8 mouse cellular contexts compared by ENCODE assay signal in genomic region chr4:32864131-32864866, GRCm38 (mm10).
DNase-seq lines count a peak whose midpoint lies in the region; ATAC-seq and TF ChIP-seq lines count a peak whose summit lies in the region.

No protein-coding gene starts in this region.

- no peak for TF ChIP-seq CTCF in cerebellum, adult 2 months (IDR thresholded peaks at IDR 0.05; ENCODE audit: borderline replicate concordance, insufficient read depth, low read depth, low read length)

- peak overlapping the region; percentile 21; the same call in 1 of the 2 replicates for H3K9ac ChIP-seq in limb, embryonic 14.5 days (ENCODE audit: low read depth, low read length, severe bottlenecking)

- H3K4me2 ChIP-seq in limb, embryonic 14.5 days (replicated peaks; ENCODE audit: low read depth, low read length, severe bottlenecking), result peak overlapping the region; percentile 42

- peaks cover 10% of the 10 kb centered on the region for H3K4me1 ChIP-seq in cerebellum, adult 2 months (ENCODE audit: control insufficient read depth, insufficient read depth, low read length)
- peaks cover 9% of the 10 kb centered on the region for H3K4me1 ChIP-seq in limb, embryonic 14.5 days (ENCODE audit: control insufficient read depth, insufficient read depth, low read length)
- peaks cover 47% of the 10 kb centered on the region for H3K4me1 ChIP-seq in heart, embryonic 10.5 days

- H3K4me3 ChIP-seq in cerebellum, adult 2 months (replicated peaks; ENCODE audit: insufficient read depth, low read depth, low read length), result peak overlapping the region; percentile 61
- H3K4me3 ChIP-seq in limb, embryonic 14.5 days (replicated peaks; ENCODE audit: low read length), result peak overlapping the region; percentile 14
- no peak overlapping the region for H3K4me3 ChIP-seq in heart, embryonic 10.5 days

- H3K36me3 ChIP-seq in limb, embryonic 14.5 days (ENCODE audit: control insufficient read depth, insufficient read depth, low read length), result no peaks in the 10 kb centered on the region
- no peaks in the 10 kb centered on the region for H3K36me3 ChIP-seq in heart, embryonic 10.5 days

- peak in 1 of 2 experiments; percentile 25 for DNase-seq in cerebellum, adult 2 months
- DNase-seq in cerebellum, postnatal 4 days (ENCODE audit: low spot score in 2 of 2), result no peak
- DNase-seq in right cerebral cortex, postnatal 25 days, result peak; percentile 26
- no peak for DNase-seq in right cerebral cortex, postnatal 36 days (ENCODE audit: low spot score in 2 of 2)
- no peak for DNase-seq in limb, embryonic 14.5 days (ENCODE audit: low spot score)
- peak; percentile 60 to 81 for DNase-seq in thymus, postnatal 36 days
- DNase-seq in heart, embryonic 10.5 days (ENCODE audit: low spot score), result no peak

- no peaks in the 10 kb centered on the region for H3K27me3 ChIP-seq in cerebellum, adult 2 months (ENCODE audit: control insufficient read depth, insufficient read depth, low read length)
- no peaks in the 10 kb centered on the region for H3K27me3 ChIP-seq in limb, embryonic 14.5 days (ENCODE audit: control insufficient read depth, insufficient read depth, low read length)
- peaks cover 10% of the 10 kb centered on the region; the same call in 1 of the 2 replicates for H3K27me3 ChIP-seq in heart, embryonic 10.5 days (ENCODE audit: insufficient read depth, poor library complexity, severe bottlenecking)

- no peaks in the 10 kb centered on the region for H3K9me3 ChIP-seq in limb, embryonic 14.5 days (ENCODE audit: control insufficient read depth, low read length)
- H3K9me3 ChIP-seq in heart, embryonic 10.5 days, result no peaks in the 10 kb centered on the region

- TF ChIP-seq POLR2A in cerebellum, adult 2 months (IDR thresholded peaks at IDR 0.05; ENCODE audit: borderline replicate concordance, insufficient read depth, low read length), result no peak
- no peak for TF ChIP-seq POLR2A in limb, embryonic 14.5 days (IDR thresholded peaks at IDR 0.05; ENCODE audit: borderline replicate concordance, extremely low read depth, insufficient read depth, insufficient read length)

- no peak for ATAC-seq in limb, embryonic 14.5 days (ENCODE audit: low FRiP score, low read depth)
- ATAC-seq in megakaryocyte, adult 5-6 weeks (ENCODE audit: poor library complexity, severe bottlenecking), result no peak

- no peak overlapping the region for H3K27ac ChIP-seq in cerebellum, adult 2 months (ENCODE audit: insufficient read depth, low read length)
- H3K27ac ChIP-seq in limb, embryonic 14.5 days (replicated peaks; ENCODE audit: low read depth, low read length), result no peak overlapping the region
- H3K27ac ChIP-seq in heart, embryonic 10.5 days, result no peak overlapping the region

- 15% methylated on average over 31 of the region's 31 CpGs for WGBS in cerebellum, adult 2 months
- WGBS in limb, embryonic 14.5 days, result 38% methylated on average over 29 of the region's 31 CpGs
- 58% methylated on average over 31 of the region's 31 CpGs for WGBS in heart, embryonic 10.5 days

Comparison
In these comparisons a context has a peak if more than half of its experiments do, and no peak if none do; other contexts are left out.
1. DNase-seq: peak in right cerebral cortex, postnatal 25 days (single experiment) and thymus, postnatal 36 days (2 of 2); none in cerebellum, postnatal 4 days (0 of 2), right cerebral cortex, postnatal 36 days (0 of 2), limb, embryonic 14.5 days (single experiment) and heart, embryonic 10.5 days (single experiment).